Mouse (Mus musculus) spleen, postnatal 10 days (tissue): Measurements from ENCODE around the gene Gm47289.

ENCODE experiments used
- DNase-seq, 2 experiments: peaks; one replicate each; pipeline ENCODE4 v3.0.0; 2021 to 2022; ENCODE audit warnings: low spot score in 2 of 2

The Gm47289 gene

DNA sequence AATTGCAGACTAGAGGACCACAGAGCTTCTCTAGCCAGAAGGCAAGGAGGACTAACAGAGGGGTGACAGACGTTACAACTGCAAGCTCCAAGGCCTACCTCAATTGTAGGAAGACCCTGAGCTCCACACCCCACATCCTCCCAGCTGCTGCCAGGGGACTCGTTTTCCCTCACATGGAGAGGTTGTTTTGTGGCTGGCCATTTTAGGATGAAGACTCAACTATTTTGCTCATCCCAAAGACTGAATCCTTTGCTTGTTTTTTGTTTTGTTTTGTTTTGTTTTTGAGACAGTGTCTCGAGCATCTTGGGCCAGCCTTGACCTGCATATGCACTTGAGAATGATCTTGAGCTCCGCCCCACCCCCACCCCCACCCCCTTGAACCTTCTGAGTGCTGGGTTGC lies at the start of gene Gm47289:
TSS of gene Gm47289 (plus strand) at position 301 of the 400 bp plus-strand sequence.
- DNase-seq, result no peak

GRCm38 (mm10) chr9:119109685-119110353 lies 49.1 kb upstream of the Gm47289 start:
- DNase-seq, result no peak

GRCm38 (mm10) chr9:119110640-119111039 lies 48.3 kb upstream of the Gm47289 start:
- no peak for DNase-seq

- no peak for DNase-seq
These were observed 44.0 kb upstream of the Gm47289 start for GRCm38 (mm10) chr9:119114911-119115310.

DNA sequence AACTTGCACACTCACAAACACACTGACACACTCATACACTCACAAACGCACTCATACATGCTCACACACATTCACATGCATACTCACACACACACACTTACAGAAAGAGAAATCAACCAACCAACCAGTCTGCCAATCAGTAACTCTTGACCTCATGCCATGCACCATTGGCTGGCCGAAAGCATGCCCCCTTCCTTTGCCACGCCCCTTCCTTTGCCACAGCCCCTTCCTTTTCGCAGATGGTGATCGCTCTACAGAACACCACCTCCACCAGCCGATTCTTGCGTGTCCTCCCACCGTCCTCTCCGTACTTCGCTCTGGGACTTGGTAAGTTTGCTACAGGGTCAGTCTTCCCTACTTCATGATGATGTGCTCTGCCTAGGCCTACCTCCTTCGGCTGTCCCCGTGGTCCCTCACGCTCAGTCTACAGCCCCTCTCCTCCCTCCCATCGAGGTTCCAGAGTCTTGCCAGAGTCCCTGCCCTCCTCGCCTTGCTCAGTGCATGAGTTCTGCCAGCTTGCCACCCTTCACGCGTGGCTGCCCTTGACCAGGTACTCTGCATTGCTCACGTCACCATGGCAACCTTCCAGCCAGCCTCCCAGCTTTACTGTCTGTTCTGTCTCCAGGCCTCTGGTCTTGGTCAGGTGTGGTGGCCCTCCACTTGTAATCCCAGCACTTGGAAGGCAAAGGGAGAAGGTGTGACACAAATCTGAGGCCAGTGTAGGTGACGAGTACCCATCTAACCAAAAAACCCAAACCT lies 39.4 kb upstream of the Gm47289 start:
- no peak for DNase-seq

DNA sequence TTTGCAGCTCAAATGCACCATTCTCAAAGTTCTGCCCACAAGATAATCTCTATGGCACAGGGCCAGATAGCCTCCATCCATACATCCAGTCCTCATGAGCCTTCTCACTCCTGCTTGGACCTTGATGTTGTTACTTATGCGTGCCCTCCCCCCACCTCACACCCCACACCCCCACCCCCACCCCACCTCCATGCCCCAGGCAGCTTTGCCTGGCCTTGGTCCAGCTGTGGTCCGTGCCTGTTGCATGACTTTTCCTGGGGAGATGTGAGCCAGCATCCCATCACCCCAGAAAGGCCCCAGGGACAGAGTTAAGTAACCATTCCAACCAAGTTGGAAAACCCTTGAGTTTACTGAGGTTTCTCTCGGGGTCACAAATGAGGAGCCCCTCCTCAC lies 38.8 kb upstream of the Gm47289 start:
- no peak for DNase-seq

DNA sequence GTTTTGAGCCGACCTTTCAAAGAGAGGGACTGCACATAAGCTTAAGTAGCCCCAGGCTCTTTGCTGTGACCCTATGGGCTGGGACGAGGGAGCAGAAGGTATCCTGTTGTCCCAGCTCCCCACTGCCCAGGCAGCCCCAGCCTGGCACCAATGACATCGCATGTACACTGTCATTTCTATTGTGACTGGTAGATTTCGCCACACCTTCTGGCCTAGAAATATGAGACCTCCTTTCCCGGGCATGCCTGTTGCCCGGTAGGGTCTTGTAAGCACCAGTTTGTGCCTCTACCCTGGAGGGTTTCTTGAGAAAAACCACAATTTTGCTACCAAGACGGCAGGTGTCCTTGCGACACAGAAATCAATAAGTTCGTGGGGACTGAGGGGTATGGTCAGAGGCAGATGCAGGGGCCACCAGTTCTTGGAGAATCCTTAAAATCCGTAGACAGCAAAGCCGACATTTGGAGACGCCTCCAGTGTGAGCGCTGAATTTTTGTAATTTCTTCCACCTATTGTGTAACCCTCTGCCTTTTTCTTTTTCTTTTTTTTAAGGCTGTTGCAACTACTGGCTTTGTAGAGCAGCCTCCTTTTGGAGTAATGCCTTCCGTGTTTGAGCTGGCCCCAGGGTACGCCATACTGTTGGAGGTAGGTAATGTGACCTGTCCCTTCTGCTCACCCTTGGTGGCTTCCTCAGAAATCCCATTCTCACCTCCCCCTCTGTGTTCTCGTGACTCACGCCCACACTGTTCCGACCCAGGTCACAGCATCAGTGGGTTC lies 36.2 kb upstream of the Gm47289 start:
- no peak for DNase-seq

GRCm38 (mm10) chr9:119128436-119129181 lies 30.4 kb upstream of the Gm47289 start:
- DNase-seq, result no peak

- DNase-seq, result no peak
These were observed 28.3 kb upstream of the Gm47289 start for GRCm38 (mm10) chr9:119130692-119131091.

- no peak for DNase-seq
These were observed 20.1 kb upstream of the Gm47289 start for GRCm38 (mm10) chr9:119138836-119139235.

- DNase-seq, result no peak
These were observed 16.9 kb upstream of the Gm47289 start for GRCm38 (mm10) chr9:119142066-119142465.

GRCm38 (mm10) chr9:119143372-119143771 lies 15.6 kb upstream of the Gm47289 start:
- DNase-seq, result no peak

DNA sequence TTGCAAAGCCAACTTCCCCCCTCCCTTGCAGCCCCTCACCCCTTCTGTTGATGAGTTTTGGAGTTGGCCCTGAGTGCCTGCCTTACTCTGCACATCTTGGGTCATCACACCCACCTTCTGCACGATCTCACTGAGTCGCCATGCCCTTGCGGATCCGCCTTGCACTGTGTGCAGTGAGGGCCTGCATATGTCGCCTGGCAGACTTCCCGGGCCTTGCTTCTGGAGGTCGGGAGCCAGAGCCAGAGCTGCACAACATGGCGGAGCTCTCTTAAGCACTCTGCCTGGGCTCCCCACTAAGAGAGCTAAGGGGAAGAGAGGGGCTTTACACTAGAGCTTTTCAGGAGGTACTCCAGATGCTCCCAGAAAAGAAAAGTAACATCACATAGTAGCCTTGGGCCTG lies 14.3 kb upstream of the Gm47289 start:
- DNase-seq, result no peak

- no peak for DNase-seq
These were observed 13.8 kb upstream of the Gm47289 start for GRCm38 (mm10) chr9:119145137-119145536.

- no peak for DNase-seq
These were observed 13.3 kb upstream of the Gm47289 start for GRCm38 (mm10) chr9:119145638-119146037.

DNA sequence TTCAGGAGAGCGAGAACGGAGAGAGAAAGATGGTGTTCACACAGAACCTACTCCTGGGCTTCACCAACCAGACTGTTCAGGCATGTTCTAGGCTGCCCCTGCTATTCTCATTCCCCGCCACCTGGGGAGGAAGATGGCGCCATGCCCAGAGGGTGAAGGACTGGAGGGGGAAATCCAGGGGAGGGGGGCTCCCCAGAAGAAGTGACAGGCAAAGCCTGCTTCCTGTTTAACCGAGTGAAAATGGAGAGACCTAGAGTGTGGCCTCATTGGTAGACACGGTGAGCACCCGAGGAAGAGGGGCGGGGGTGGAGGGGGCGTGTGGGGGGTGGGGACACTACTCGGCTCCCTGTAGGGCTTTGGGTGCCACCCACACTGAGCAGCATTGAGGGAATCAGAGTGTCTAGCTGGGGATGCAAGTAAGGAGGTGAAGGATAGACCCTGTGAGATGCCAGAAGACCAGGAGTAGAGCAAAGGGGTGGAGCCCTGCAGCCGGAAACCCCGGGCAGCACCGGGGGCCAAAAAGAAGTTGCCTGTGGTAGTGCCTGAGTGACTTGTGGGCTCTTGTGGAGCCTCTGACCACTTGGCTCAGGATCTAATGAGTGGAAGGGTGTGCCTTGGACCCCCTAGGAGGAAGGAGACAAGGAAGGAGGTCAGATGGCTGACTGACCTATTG lies 12.7 kb upstream of the Gm47289 start:
- no peak for DNase-seq

DNA sequence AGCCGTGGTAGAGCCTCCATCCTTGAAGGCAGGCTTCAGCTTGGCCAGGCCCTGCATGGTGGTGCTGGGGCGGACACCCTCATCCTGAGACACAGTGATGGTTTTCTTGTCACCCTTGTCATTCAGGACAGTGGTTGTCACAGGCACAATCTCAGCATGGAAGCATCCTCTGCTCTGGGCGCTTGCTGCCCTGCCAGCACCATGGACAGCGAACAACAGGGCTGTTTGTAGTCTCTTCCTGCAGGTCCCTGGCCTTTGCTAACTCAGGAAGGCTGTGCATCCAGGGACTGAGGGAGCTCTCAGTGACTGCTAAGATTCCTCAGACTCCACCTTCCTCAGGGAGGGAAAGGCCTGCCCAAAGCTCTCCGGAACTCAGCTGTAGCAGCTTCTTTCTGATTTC lies 9.4 kb upstream of the Gm47289 start:
- peak in 1 of 2 experiments; percentile 44 for DNase-seq

GRCm38 (mm10) chr9:119151751-119152150 lies 7.2 kb upstream of the Gm47289 start:
- no peak for DNase-seq

GRCm38 (mm10) chr9:119155416-119155815 lies 3.5 kb upstream of the Gm47289 start:
- DNase-seq, result no peak

DNA sequence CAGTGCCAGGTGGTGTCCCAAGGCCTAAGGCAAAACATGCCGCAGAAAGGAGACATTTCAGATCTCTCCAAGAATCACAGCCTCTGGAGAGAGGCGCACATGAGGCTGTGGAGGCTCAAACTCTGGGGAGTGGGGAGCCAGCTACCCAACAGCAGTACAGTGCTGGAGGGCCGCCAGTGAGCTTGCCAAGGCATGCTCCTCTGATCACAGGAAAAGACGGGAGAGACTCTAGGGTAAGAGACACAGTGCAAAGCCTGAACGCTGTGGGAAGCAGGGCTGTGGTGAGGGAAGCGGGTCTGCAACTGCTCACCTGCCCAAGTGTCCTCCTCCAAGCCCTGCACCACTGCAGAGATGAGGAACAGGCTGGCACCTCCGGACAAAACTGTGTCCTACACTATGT lies 3.1 kb upstream of the Gm47289 start:
- no peak for DNase-seq
